Mouse (Mus musculus) intestine, embryonic 15.5 days (tissue): ENCODE data around the gene Hibch. TPM values are rescaled to one million over a fixed set of nuclear protein-coding genes. Genes with fewer than 3 reads are reported as not detected.
"Not testable (repeated sequence)": the region's sequence is repeated elsewhere in the genome, so short reads cannot be mapped to it uniquely, and the experiment has no call there.

Source experiments
- ATAC-seq: fragments of 200-750 bp; cut with Nextera tagmentation; 2 replicates; pipeline ENCODE4 v1.8.0; 2017; ENCODE audit warnings: moderate TSS enrichment, moderate library complexity
- H3K27ac ChIP-seq: fragments of 300-500 bp; sonication (generic); 2 replicates; pipeline ENCODE4 v1.5.1; 2015; ENCODE audit warnings: mild to moderate bottlenecking, inconsistent platforms
- H3K27me3 ChIP-seq: fragments of 300-500 bp; sonication (generic); replicated peaks from 2 replicates; pipeline ENCODE4 v1.6.1; 2015; ENCODE audit warnings: inconsistent platforms
- H3K36me3 ChIP-seq: fragments of 300-500 bp; sonication (generic); 2 replicates; pipeline ENCODE4 v1.6.1; 2015; ENCODE audit warnings: inconsistent platforms
- H3K4me1 ChIP-seq: fragments of 300-500 bp; sonication (generic); replicated peaks from 2 replicates; pipeline ENCODE4 v1.6.1; 2015; ENCODE audit warnings: inconsistent platforms
- H3K4me2 ChIP-seq: fragments of 300-500 bp; sonication (generic); replicated peaks from 2 replicates; pipeline ENCODE4 v1.6.1; 2015; ENCODE audit warnings: mild to moderate bottlenecking, inconsistent platforms
- H3K4me3 ChIP-seq: fragments of 300-500 bp; sonication (generic); replicated peaks from 2 replicates; pipeline ENCODE4 v1.5.1; 2015; ENCODE audit warnings: inconsistent platforms
- H3K9ac ChIP-seq: fragments of 300-500 bp; sonication (generic); 2 replicates; pipeline ENCODE4 v1.6.1; 2015; ENCODE audit warnings: inconsistent platforms
- H3K9me3 ChIP-seq: fragments of 300-500 bp; sonication (generic); 2 replicates; pipeline ENCODE4 v1.6.1; 2016; ENCODE audit warnings: inconsistent platforms
- WGBS: fragments of 180-500 bp; shearing (Covaris S2); methylation state at CpG from one replicate; pipeline ENCODE4 v1.1.7; 2015; 5-methylcytosine and 5-hydroxymethylcytosine counted together
- polyA plus RNA-seq: library from polyadenylated mRNA; unstranded; fragments of >200 nt; fragmentation: Nextera tagmentation; extraction: Ambion mirVana; gene quantifications from 2 replicates; pipeline ENCODE4 v1.2.1, GENCODE M21; 2015

The Hibch gene
- polyA plus RNA-seq, 1 experiment from 2014 or later = 20.8 TPM

GRCm38 (mm10) chr1:52817813-52818147 is 26.9 kb upstream of the Hibch start:
- no peak for ATAC-seq
- no peaks in the 10 kb centered on the region for H3K36me3 ChIP-seq
- H3K4me1 ChIP-seq = 0 out of 2 replicates have a peak, but pooled peaks cover 3% of the 10 kb centered on the region
- H3K27ac ChIP-seq = peak overlapping the region; percentile 79; the same call in 1 of the 2 replicates
- H3K4me3 ChIP-seq = peak overlapping the region; percentile 70
- H3K9me3 ChIP-seq = no peaks in the 10 kb centered on the region
- no peaks in the 10 kb centered on the region for H3K27me3 ChIP-seq
- peak overlapping the region; percentile 95 for H3K4me2 ChIP-seq
- peak overlapping the region; percentile 79 for H3K9ac ChIP-seq
- 2% methylated on average over 7 of the region's 7 CpGs for WGBS

GRCm38 (mm10) chr1:52839099-52839498 is 5.6 kb upstream of the Hibch start:
- Histone ChIP-seq H3K4me2 (no peak overlapping the region), H3K27ac (no peak overlapping the region), H3K27me3 (no peaks in the 10 kb centered on the region), H3K9me3 (no peaks in the 10 kb centered on the region), H3K9ac (no peak overlapping the region), H3K36me3 (no peaks in the 10 kb centered on the region), H3K4me1 (no peaks in the 10 kb centered on the region), H3K4me3 (no peak overlapping the region)
- 93% methylated on average over 3 of the region's 3 CpGs for WGBS
- ATAC-seq = peak; percentile 61; the same call in 1 of the 2 replicates

GRCm38 (mm10) chr1:52844354-52844753 is 375 bp upstream of the Hibch start:
- Histone ChIP-seq H3K9me3 (no peaks in the 10 kb centered on the region), H3K27ac (no peak overlapping the region), H3K36me3 (no peaks in the 10 kb centered on the region), H3K27me3 (no peaks in the 10 kb centered on the region), H3K9ac (no peak overlapping the region), H3K4me3 (peak overlapping the region; percentile 60), H3K4me1 (0 out of 2 replicates have a peak, but pooled peaks cover 5% of the 10 kb centered on the region), H3K4me2 (peak overlapping the region; percentile 69)
- peak; percentile 44 for ATAC-seq
- 16% methylated on average over 3 of the region's 3 CpGs for WGBS

GRCm38 (mm10) chr1:52846556-52846955 is 1.8 kb downstream of the Hibch start:
- Histone ChIP-seq H3K4me1 (0 out of 2 replicates have a peak, but pooled peaks cover 5% of the 10 kb centered on the region), H3K4me2 (no peak overlapping the region), H3K27ac (no peak overlapping the region), H3K27me3 (no peaks in the 10 kb centered on the region), H3K9me3 (no peaks in the 10 kb centered on the region), H3K36me3 (no peaks in the 10 kb centered on the region), H3K4me3 (no peak overlapping the region), H3K9ac (no peak overlapping the region)
- 81% methylated on average over 4 of the region's 4 CpGs for WGBS
- ATAC-seq = no peak

- Histone ChIP-seq H3K27me3 (no peaks in the 10 kb centered on the region), H3K9me3 (no peaks in the 10 kb centered on the region), H3K4me2 (no peak overlapping the region), H3K27ac (no peak overlapping the region), H3K4me3 (no peak overlapping the region), H3K36me3 (no peaks in the 10 kb centered on the region), H3K4me1 (0 out of 2 replicates have a peak, but pooled peaks cover 5% of the 10 kb centered on the region), H3K9ac (no peak overlapping the region)
- no peak for ATAC-seq
- 70% methylated on average over 4 of the region's 4 CpGs for WGBS
These were observed 4.7 kb downstream of the Hibch start for GRCm38 (mm10) chr1:52849422-52849821.

- ATAC-seq, H3K27ac ChIP-seq, H3K4me2 ChIP-seq, H3K4me3 ChIP-seq, H3K4me1 ChIP-seq, H3K9me3 ChIP-seq, H3K9ac ChIP-seq, H3K27me3 ChIP-seq, H3K36me3 ChIP-seq: not testable (repeated sequence)
- 63% methylated on average over 1 of the region's 1 CpGs for WGBS
These were observed 9.3 kb downstream of the Hibch start for GRCm38 (mm10) chr1:52854029-52854428.

- no peaks in the 10 kb centered on the region for H3K9me3 ChIP-seq
- H3K36me3 ChIP-seq = no peaks in the 10 kb centered on the region
- 83% methylated on average over 7 of the region's 7 CpGs for WGBS
- H3K4me3 ChIP-seq = no peak overlapping the region
- H3K4me2 ChIP-seq = no peak overlapping the region
- no peak overlapping the region for H3K9ac ChIP-seq
- no peak for ATAC-seq
- no peaks in the 10 kb centered on the region for H3K4me1 ChIP-seq
- no peak overlapping the region for H3K27ac ChIP-seq
- no peaks in the 10 kb centered on the region for H3K27me3 ChIP-seq
These were observed 11.3 kb downstream of the Hibch start for GRCm38 (mm10) chr1:52855904-52856601.

GRCm38 (mm10) chr1:52864220-52864619 is 19.5 kb downstream of the Hibch start:
- 97% methylated on average over 1 of the region's 1 CpGs for WGBS

GRCm38 (mm10) chr1:52866007-52866406 is 21.3 kb downstream of the Hibch start:
- Histone ChIP-seq H3K4me2 (no peak overlapping the region), H3K27ac (no peak overlapping the region), H3K4me1 (no peaks in the 10 kb centered on the region), H3K4me3 (no peak overlapping the region), H3K9me3 (no peaks in the 10 kb centered on the region), H3K9ac (no peak overlapping the region), H3K27me3 (no peaks in the 10 kb centered on the region), H3K36me3 (no peaks in the 10 kb centered on the region)
- no peak for ATAC-seq
- WGBS = 92% methylated on average over 3 of the region's 3 CpGs

More at GRCm38 (mm10) chr1:52864220-52864619, 19.5 kb downstream of the Hibch start:
- Histone ChIP-seq H3K9ac (no peak overlapping the region), H3K4me3 (no peak overlapping the region), H3K27ac (no peak overlapping the region), H3K27me3 (no peaks in the 10 kb centered on the region), H3K4me2 (no peak overlapping the region), H3K4me1 (no peaks in the 10 kb centered on the region), H3K9me3 (no peaks in the 10 kb centered on the region), H3K36me3 (no peaks in the 10 kb centered on the region)
- no peak for ATAC-seq

GRCm38 (mm10) chr1:52867876-52868275 is 23.1 kb downstream of the Hibch start:
- no peak overlapping the region for H3K27ac ChIP-seq
- ATAC-seq = no peak
- no peak overlapping the region for H3K4me3 ChIP-seq
- WGBS = 76% methylated on average over 1 of the region's 1 CpGs
- no peaks in the 10 kb centered on the region for H3K27me3 ChIP-seq
- no peaks in the 10 kb centered on the region for H3K4me1 ChIP-seq
- H3K4me2 ChIP-seq = no peak overlapping the region
- H3K36me3 ChIP-seq = no peaks in the 10 kb centered on the region
- no peaks in the 10 kb centered on the region for H3K9me3 ChIP-seq
- no peak overlapping the region for H3K9ac ChIP-seq

- no peak overlapping the region for H3K27ac ChIP-seq
- no peaks in the 10 kb centered on the region for H3K27me3 ChIP-seq
- no peak overlapping the region for H3K4me2 ChIP-seq
- no peaks in the 10 kb centered on the region; the same call in 1 of the 2 replicates for H3K36me3 ChIP-seq
- no peaks in the 10 kb centered on the region for H3K4me1 ChIP-seq
- WGBS = 79% methylated on average over 2 of the region's 2 CpGs
- no peaks in the 10 kb centered on the region for H3K9me3 ChIP-seq
- H3K4me3 ChIP-seq = no peak overlapping the region
- no peak overlapping the region for H3K9ac ChIP-seq
- ATAC-seq = no peak
These were observed 39.5 kb downstream of the Hibch start for GRCm38 (mm10) chr1:52884208-52884607.

GRCm38 (mm10) chr1:52909783-52910182 is 65.1 kb downstream of the Hibch start:
- Histone ChIP-seq H3K27me3 (no peaks in the 10 kb centered on the region), H3K36me3 (no peaks in the 10 kb centered on the region), H3K9me3 (no peaks in the 10 kb centered on the region), H3K4me2 (no peak overlapping the region), H3K9ac (no peak overlapping the region), H3K27ac (no peak overlapping the region), H3K4me1 (no peaks in the 10 kb centered on the region), H3K4me3 (no peak overlapping the region)
- no peak for ATAC-seq
- 81% methylated on average over 3 of the region's 3 CpGs for WGBS

GRCm38 (mm10) chr1:52916655-52917054 is 71.9 kb downstream of the Hibch start:
- Histone ChIP-seq H3K9me3 (no peaks in the 10 kb centered on the region), H3K4me3 (no peak overlapping the region), H3K27ac (no peak overlapping the region), H3K4me2 (no peak overlapping the region), H3K4me1 (no peaks in the 10 kb centered on the region), H3K36me3 (no peaks in the 10 kb centered on the region), H3K9ac (no peak overlapping the region), H3K27me3 (no peaks in the 10 kb centered on the region)
- ATAC-seq = no peak
- WGBS = 81% methylated on average over 2 of the region's 2 CpGs
